Mouse (Mus musculus) testis, adult 2 months (tissue): ENCODE measurements at regions not wholly inside any gene's neighbourhood (a gene's known extent, or its start where the extent isn't known, plus 50 kb on each side); places are given as distances from the start of the nearest gene placed in this dataset.

ENCODE experiments used
- CTCF ChIP-seq: fragments of 200-500 bp; IDR thresholded peaks from 2 replicates; pipeline ENCODE4 v1.5.1; 2012; ENCODE audit warnings: low read depth, mild to moderate bottlenecking, inconsistent platforms, low read length, moderate library complexity; ENCODE audit not compliant: control insufficient read depth, insufficient read depth, insufficient replicate concordance
- POLR2A ChIP-seq: fragments of 200-500 bp; IDR thresholded peaks from 2 replicates; pipeline ENCODE4 v1.6.1; 2012; ENCODE audit warnings: low read depth, mild to moderate bottlenecking, inconsistent platforms, low read length, moderate library complexity; ENCODE audit not compliant: control insufficient read depth

GRCm38 (mm10) chr2:116440252-116440651, 374.6 kb upstream of the Meis2 start:
- TF ChIP-seq POLR2A (no peak), CTCF (no peak)
